Mouse (Mus musculus): Measurements from ENCODE around the gene Mpeg1. TPM values are rescaled to one million over a fixed set of nuclear protein-coding genes. Genes with fewer than 3 reads are reported as not detected.

Gene Mpeg1
- 13.4 TPM for total RNA-seq (2023)

GRCm38 (mm10) chr19:12460282-12461249, at the start of gene Mpeg1:
Gene Mpeg1, plus strand, starts transcription at chr19:12460779.

GRCm38 (mm10) chr19:12417361-12417760, 43.2 kb upstream of the Mpeg1 start, which contains the start of gene Olfr1441:
Gene Olfr1441, plus strand, starts transcription at chr19:12417433.

GRCm38 (mm10) chr19:12427605-12428004, 33.0 kb upstream of the Mpeg1 start, which contains the start of gene Pfpl:
Gene Pfpl, plus strand, starts transcription at chr19:12427905.

GRCm38 (mm10) chr19:12501370-12502347, 41.1 kb downstream of the Mpeg1 start, which contains the start of gene Dtx4:
Gene Dtx4, minus strand, starts transcription at chr19:12501454.

Other genes starting within 250 kb of the Mpeg1 start
- gene Olfr1432, start 228.2 kb upstream of the Mpeg1 start, total RNA-seq (2023): not detected
- not detected for gene Olfr262, start 219.1 kb upstream of the Mpeg1 start, total RNA-seq (2023)
- gene Olfr235, start 199.7 kb upstream of the Mpeg1 start, total RNA-seq (2023): not detected
- gene Olfr1434, start 180.9 kb upstream of the Mpeg1 start, total RNA-seq (2023): not detected
- gene Olfr1436, start 161.6 kb upstream of the Mpeg1 start, total RNA-seq (2023): not detected
- not detected for gene Olfr1437, start 135.7 kb upstream of the Mpeg1 start, total RNA-seq (2023)
- gene Olfr1438-ps1, start 124.9 kb upstream of the Mpeg1 start, total RNA-seq (2023): not detected
- gene Olfr1440, start 73.5 kb upstream of the Mpeg1 start, total RNA-seq (2023): not detected
- not detected for gene Olfr1441, start 43.3 kb upstream of the Mpeg1 start, total RNA-seq (2023)
- gene Pfpl, start 32.9 kb upstream of the Mpeg1 start, total RNA-seq (2023): not detected
- 3.3 TPM for gene Dtx4, start 40.7 kb downstream of the Mpeg1 start, total RNA-seq (2023)
- gene Fam111a, start 85.0 kb downstream of the Mpeg1 start, total RNA-seq (2023): 15.0 TPM
- gene Gm4952, start 139.2 kb downstream of the Mpeg1 start, total RNA-seq (2023): not detected
- not detected for gene Glyat, start 172.5 kb downstream of the Mpeg1 start, total RNA-seq (2023)
- gene Olfr1442, start 209.7 kb downstream of the Mpeg1 start, total RNA-seq (2023): not detected
- not detected for gene Olfr1443, start 217.3 kb downstream of the Mpeg1 start, total RNA-seq (2023)
- gene Keg1, start 235.0 kb downstream of the Mpeg1 start, total RNA-seq (2023): not detected